Mouse (Mus musculus) kidney, postnatal 36 days (tissue): ENCODE measurements around the gene Acbd6.

ENCODE experiments used
- DNase-seq, 2 experiments: peaks; one replicate each; pipeline ENCODE4 v3.0.0; 2021 to 2022; ENCODE audit warnings: mixed read lengths in 2 of 2

Acbd6 gene

DNA sequence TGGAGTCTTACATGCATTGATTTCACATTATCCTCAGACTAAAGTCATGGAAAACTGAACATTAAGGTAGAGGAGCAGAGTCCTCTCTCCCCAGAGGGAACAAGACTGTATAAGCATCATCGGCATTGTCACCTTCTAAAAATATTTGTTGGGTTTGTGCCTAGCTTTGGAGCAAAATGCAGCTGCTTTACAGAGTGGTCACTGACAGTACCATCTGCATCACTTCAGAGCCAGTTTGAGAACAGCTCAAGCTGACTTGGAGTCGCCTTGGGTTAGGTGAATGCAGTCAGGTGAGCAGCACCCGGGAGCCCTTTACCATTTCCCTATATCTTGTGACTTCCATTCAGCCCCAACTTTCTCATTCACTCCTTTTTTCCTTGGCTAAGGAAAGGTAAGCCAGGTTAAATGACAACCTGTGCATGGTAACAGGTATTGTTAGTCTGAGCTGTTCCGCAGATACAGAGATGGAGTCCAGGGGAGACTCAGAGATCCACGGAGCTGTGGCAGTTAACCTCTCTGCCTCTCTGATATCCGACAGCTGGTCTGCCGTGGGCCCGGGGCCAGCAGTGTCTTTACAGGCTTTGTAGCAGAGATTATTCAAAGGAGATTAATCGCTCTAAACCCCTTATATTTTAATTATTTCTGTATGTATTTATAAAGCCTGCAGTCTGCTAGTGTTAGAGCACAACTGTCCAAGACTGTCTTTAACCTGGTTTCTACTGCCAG lies 92.4 kb downstream of the Acbd6 start:
- peak in 1 of 2 experiments; percentile 3 for DNase-seq

GRCm38 (mm10) chr1:155654961-155655360 lies 97.0 kb downstream of the Acbd6 start:
- no peak for DNase-seq

DNA sequence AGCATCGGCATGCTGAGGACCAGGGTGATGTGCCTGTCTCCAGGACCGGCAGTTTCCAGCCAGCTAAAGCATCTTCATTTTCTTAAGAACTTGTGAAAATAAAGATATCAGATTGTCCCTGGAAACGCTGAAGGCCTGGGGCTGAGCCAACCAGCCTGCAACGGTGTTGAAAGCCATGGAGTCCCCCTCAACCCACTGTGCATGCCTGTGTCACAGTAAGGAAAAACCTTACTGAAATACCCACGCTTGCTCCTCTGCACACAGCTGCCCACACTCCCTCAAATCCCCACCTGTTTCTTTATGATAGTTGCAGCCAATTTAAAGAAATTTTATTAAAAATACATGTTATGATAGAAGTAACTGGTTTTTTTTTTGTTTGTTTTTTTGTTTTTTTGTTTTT lies 98.4 kb downstream of the Acbd6 start:
- DNase-seq: no peak

- no peak for DNase-seq
Measured at GRCm38 (mm10) chr1:155663994-155664393, 106.1 kb downstream of the Acbd6 start.

GRCm38 (mm10) chr1:155675570-155675969 lies 117.7 kb downstream of the Acbd6 start:
- DNase-seq: no peak

- no peak for DNase-seq
Measured at GRCm38 (mm10) chr1:155681116-155681799, 123.3 kb downstream of the Acbd6 start.

- no peak for DNase-seq
Measured at GRCm38 (mm10) chr1:155686816-155687215, 128.9 kb downstream of the Acbd6 start.

GRCm38 (mm10) chr1:155689141-155689540 lies 131.2 kb downstream of the Acbd6 start:
- no peak for DNase-seq

DNA sequence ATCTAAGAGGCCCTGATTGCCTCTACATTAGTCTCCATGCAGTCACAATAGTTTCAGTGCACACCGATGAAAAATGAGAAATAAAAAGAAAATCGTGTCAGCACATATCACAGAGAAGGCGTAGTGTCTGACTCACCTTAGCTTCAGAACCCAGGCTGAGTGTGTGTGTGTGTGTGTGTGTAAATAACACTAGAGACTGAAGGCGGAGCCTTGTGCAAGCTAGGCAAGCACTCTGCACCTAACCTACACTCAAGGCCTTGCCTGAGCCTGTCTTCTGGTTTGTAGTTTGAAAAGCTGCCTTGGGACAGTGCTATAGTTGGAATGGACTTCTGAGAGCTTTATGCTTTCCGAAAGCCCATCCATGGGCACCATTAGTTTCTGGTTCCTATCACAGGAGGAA lies 131.6 kb downstream of the Acbd6 start:
- no peak for DNase-seq

DNA sequence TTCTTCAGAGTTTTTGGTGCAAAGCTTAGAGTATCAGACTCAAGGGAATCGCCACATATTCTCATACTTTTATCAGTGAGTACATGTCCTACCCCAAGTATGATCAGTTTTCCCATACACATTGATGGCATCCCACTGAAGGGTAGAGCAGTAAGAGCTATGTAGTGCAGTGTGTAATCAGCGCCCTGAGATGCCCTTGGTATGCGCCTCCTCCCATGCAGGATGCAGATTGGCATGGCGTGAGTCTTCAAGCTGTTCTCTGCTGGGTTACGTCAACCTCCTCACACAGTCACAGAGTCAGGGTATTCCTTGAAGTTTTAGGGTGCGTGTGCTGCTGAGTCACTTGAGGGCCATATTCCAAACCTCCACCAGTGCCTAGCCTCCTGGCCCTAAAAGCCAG lies 134.3 kb downstream of the Acbd6 start:
- no peak for DNase-seq

GRCm38 (mm10) chr1:155693026-155693425 lies 135.1 kb downstream of the Acbd6 start:
- DNase-seq: no peak

- no peak for DNase-seq
Measured at GRCm38 (mm10) chr1:155693443-155693842, 135.5 kb downstream of the Acbd6 start.

GRCm38 (mm10) chr1:155698373-155699159 lies 140.6 kb downstream of the Acbd6 start:
- DNase-seq: peak; percentile 4 to 43

- DNase-seq: no peak
Measured at GRCm38 (mm10) chr1:155700886-155701285, 143.0 kb downstream of the Acbd6 start.

DNA sequence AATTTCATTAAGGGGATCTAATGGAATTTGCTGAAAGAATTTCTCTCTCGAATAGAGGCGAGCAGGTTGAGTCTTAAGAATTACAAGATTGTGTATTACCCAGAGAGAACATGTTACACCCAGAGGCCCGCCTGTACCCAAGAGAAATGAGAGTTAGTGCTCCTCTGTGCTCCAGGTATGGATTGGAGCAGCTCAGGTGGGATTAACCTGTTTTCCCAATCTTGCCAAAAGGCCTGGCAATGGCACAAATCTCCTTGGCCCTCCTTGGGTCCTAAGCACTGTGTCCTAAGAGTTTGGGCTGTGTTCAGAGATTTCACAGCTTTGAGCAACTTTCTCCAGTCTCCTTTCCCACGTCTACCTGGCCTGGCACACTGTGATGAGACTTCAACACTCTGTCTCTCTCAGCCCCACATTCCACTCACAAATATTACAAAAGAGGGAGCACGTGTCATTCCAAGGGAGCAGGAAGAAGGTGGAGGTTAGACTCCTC lies 145.3 kb downstream of the Acbd6 start:
- no peak for DNase-seq

GRCm38 (mm10) chr1:155704182-155704581 lies 146.3 kb downstream of the Acbd6 start:
- DNase-seq: no peak

GRCm38 (mm10) chr1:155713306-155713705 lies 155.4 kb downstream of the Acbd6 start:
- DNase-seq: no peak

DNA sequence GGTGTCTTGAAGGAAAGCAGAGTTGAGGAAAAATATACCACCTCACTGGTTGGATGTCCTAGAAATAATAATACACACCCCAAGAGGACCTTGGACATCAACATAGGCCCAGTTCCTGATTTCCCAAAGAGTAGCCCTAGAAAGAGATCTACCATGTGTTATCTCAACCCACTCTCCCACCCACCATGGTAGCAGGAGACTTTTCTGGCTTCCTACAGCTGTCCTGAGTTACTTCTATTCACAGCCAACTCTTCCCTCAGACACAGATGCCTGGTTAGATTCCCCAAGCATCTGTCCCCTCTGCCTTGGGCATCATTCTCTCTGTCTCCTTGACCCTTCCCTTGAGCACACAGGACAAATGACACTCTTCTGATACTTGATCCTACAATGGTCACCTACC lies 157.4 kb downstream of the Acbd6 start:
- DNase-seq: no peak

DNA sequence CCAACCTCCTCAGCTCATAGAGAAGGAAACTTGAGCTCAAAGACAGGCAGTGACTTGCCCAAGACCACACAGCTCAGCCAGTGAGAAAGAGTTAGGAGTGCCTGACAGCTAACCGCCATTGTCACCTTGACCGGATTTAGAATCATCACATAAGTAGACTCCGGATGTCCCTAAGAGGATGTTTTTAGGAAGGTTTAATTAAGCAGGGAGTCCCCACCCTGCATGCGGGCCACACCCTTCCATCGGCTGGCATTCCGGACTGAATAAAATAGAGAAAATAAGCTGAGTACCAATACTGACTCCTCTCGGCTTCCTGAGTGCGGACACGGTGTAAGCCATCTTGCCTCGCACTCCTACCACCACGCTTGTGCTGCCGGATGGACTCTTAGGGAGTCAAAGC lies 159.4 kb downstream of the Acbd6 start:
- DNase-seq: no peak

DNA sequence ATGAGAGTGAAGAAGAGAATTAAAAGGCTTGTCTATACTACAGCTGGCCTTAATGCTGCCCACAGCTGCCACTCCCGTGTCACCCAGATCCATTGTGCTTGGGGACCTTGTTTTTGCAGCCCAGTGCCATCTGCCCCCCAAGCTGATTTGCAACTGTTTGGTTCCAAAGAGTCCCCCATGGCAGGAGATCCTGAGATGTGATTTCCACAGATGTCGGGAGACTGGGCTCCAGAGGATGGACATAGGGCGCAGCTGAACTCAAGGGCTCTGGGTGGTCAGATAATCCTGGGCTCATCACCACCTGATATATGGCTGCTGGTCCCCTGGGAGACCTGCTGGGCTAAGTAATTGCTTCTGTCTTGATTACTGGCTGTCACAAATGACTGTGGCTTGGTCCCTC lies 160.9 kb downstream of the Acbd6 start:
- no peak for DNase-seq

- DNase-seq: no peak
Measured at GRCm38 (mm10) chr1:155720006-155720405, 162.1 kb downstream of the Acbd6 start.

DNA sequence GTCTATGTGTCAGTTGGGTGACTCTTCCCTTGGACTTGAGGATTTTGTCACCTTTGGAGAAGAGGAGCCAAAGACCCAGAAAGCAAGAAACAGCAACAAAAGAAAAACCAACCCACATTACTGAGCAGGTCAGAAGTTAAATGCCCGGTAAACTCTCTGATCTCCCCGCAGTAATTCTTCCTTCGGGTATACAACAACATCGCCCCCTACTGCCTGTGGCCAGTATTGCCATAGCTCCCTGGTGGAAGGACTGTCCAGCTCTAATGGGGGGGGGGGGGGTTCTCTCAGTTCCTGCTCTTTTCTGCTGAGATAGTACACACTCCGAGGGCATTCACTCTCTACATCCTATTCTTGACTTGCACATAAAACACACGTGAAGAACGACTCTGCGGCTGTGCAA lies 163.5 kb downstream of the Acbd6 start:
- peak in 1 of 2 experiments; percentile 64 for DNase-seq

GRCm38 (mm10) chr1:155722185-155722584 lies 164.3 kb downstream of the Acbd6 start:
- DNase-seq: peak in 1 of 2 experiments; percentile 75
